Mouse (Mus musculus): ENCODE data around the gene Tpd52l2.
A peak's percentile ranks its signal among the peaks of the same experiment; 100 is the strongest.

Tpd52l2 gene

GRCm38 (mm10) chr2:181496831-181497547 lies at the start of gene Tpd52l2:
Gene Tpd52l2 (plus strand): TSS chr2:181497142.
- DNase-seq (ENCODE audit: low spot score in 2 of 2), result peak; percentile 87 to 91

GRCm38 (mm10) chr2:181452181-181452580 lies 44.8 kb upstream of the Tpd52l2 start:
- DNase-seq (ENCODE audit: low spot score in 2 of 2), result no peak

- no peak for DNase-seq (ENCODE audit: low spot score in 2 of 2)
Observed at GRCm38 (mm10) chr2:181453274-181453673, 43.7 kb upstream of the Tpd52l2 start.

GRCm38 (mm10) chr2:181455899-181456298 lies 41.0 kb upstream of the Tpd52l2 start:
- DNase-seq (ENCODE audit: low spot score in 2 of 2), result no peak

- no peak for DNase-seq (ENCODE audit: low spot score in 2 of 2)
Observed at GRCm38 (mm10) chr2:181457831-181458230, 39.1 kb upstream of the Tpd52l2 start.

GRCm38 (mm10) chr2:181458411-181459152 lies 38.4 kb upstream of the Tpd52l2 start:
- DNase-seq (ENCODE audit: low spot score in 2 of 2), result peak in 1 of 2 experiments; percentile 35

- peak; percentile 87 to 89 for DNase-seq (ENCODE audit: low spot score in 2 of 2)
Observed at GRCm38 (mm10) chr2:181459153-181459672, 37.7 kb upstream of the Tpd52l2 start, which contains the start of gene Zbtb46. Gene Zbtb46 (minus strand): TSS chr2:181459426.

- peak; percentile 69 to 78 for DNase-seq (ENCODE audit: low spot score in 2 of 2)
Observed at GRCm38 (mm10) chr2:181459673-181460621, 37.0 kb upstream of the Tpd52l2 start.

- no peak for DNase-seq (ENCODE audit: low spot score in 2 of 2)
Observed at GRCm38 (mm10) chr2:181461536-181462100, 35.3 kb upstream of the Tpd52l2 start.

- no peak for DNase-seq (ENCODE audit: low spot score in 2 of 2)
Observed at GRCm38 (mm10) chr2:181462604-181463003, 34.3 kb upstream of the Tpd52l2 start.

GRCm38 (mm10) chr2:181463008-181463738 lies 33.8 kb upstream of the Tpd52l2 start:
- peak; percentile 65 to 67 for DNase-seq (ENCODE audit: low spot score in 2 of 2)

- DNase-seq (ENCODE audit: low spot score in 2 of 2), result no peak
Observed at GRCm38 (mm10) chr2:181465423-181465822, 31.5 kb upstream of the Tpd52l2 start.

- DNase-seq (ENCODE audit: low spot score in 2 of 2), result no peak
Observed at GRCm38 (mm10) chr2:181470285-181470684, 26.7 kb upstream of the Tpd52l2 start.

- no peak for DNase-seq (ENCODE audit: low spot score in 2 of 2)
Observed at GRCm38 (mm10) chr2:181471246-181471645, 25.7 kb upstream of the Tpd52l2 start.

GRCm38 (mm10) chr2:181472256-181472827 lies 24.6 kb upstream of the Tpd52l2 start:
- DNase-seq (ENCODE audit: low spot score in 2 of 2), result no peak

GRCm38 (mm10) chr2:181483120-181483519 lies 13.8 kb upstream of the Tpd52l2 start:
- no peak for DNase-seq (ENCODE audit: low spot score in 2 of 2)

- no peak for DNase-seq (ENCODE audit: low spot score in 2 of 2)
Observed at GRCm38 (mm10) chr2:181483562-181484318, 13.2 kb upstream of the Tpd52l2 start.

GRCm38 (mm10) chr2:181484456-181485233 lies 12.3 kb upstream of the Tpd52l2 start:
- DNase-seq (ENCODE audit: low spot score in 2 of 2), result no peak

GRCm38 (mm10) chr2:181485741-181486140 lies 11.2 kb upstream of the Tpd52l2 start:
- no peak for DNase-seq (ENCODE audit: low spot score in 2 of 2)
